In the genomic region with DNA sequence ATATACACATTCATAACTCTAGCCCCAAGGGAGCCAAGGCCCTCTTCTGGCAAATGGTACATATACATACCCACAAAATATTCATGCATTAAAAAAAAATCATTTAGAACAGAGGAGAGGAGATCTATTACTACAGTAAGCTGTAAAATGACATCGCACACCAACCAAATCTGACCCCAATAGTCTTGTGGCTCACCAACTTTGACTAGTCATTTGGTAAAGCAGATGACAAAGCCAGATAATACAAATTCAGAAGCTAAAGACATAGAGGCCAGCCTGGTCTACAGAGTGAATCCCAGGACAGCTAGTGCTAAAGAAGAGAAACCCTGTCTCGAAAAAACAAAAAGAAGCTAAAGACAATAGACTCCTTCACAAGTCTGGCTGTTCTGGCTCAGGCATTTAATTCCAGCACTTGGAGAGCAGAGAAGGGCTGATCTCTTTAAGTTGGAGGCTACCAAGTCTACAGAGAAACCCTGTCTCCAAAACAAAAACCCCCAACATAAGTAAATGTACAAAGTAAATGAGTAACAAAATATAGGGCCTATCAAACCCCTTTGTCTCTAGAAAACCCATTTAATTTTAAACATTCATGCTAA, we compare ENCODE assay signal across 9 mouse cellular contexts. TPM values are rescaled to one million over a fixed set of nuclear protein-coding genes. Genes with fewer than 3 reads are reported as not detected.
DNase-seq lines count a peak whose midpoint lies in the region; ATAC-seq lines count a peak whose summit lies in the region.
"Had no signal": no experiment of that assay in that cellular context is flagged by ENCODE, and none has a peak within 500 bp of the region (broad histone marks: within the 10 kb centered on the region; RNA-seq: fewer than 3 reads in every experiment).

No protein-coding gene starts in this region.

- H3K27me3 ChIP-seq in lung, embryonic 15.5 days, result no peaks in the 10 kb centered on the region
- H3K27me3 ChIP-seq in limb, embryonic 13.5 days, result no peaks in the 10 kb centered on the region
- no peaks in the 10 kb centered on the region for H3K27me3 ChIP-seq in stomach, embryonic 15.5 days (replicated peaks)

- WGBS in lung, embryonic 15.5 days, result 48% methylated on average over 2 of the region's 2 CpGs
- WGBS in limb, embryonic 13.5 days, result 70% methylated on average over 2 of the region's 2 CpGs
- 39% methylated on average over 2 of the region's 2 CpGs for WGBS in stomach, embryonic 15.5 days

- H3K4me3 ChIP-seq in lung, embryonic 15.5 days, result peak overlapping the region; percentile 78
- H3K4me3 ChIP-seq in limb, embryonic 13.5 days, result peak overlapping the region; percentile 99
- peak overlapping the region; percentile 19 for H3K4me3 ChIP-seq in stomach, embryonic 15.5 days (replicated peaks)

- H3K9me3 ChIP-seq in lung, embryonic 15.5 days, result no peaks in the 10 kb centered on the region
- H3K9me3 ChIP-seq in limb, embryonic 13.5 days, result no peaks in the 10 kb centered on the region
- H3K9me3 ChIP-seq in stomach, embryonic 15.5 days, result no peaks in the 10 kb centered on the region

- no peak for DNase-seq in lung, postnatal 36 days
- no peak for DNase-seq in left cerebral cortex, adult 18-20 months (ENCODE audit: low spot score in 2 of 2)
- no peak for DNase-seq in adrenal gland, postnatal 10 days
- DNase-seq in gastrocnemius, postnatal 25 days, result no peak
- DNase-seq: adrenal gland, adult 2 months had no signal

- peaks cover 23% of the 10 kb centered on the region for H3K36me3 ChIP-seq in lung, embryonic 15.5 days
- peaks cover 23% of the 10 kb centered on the region for H3K36me3 ChIP-seq in limb, embryonic 13.5 days
- peaks cover 17% of the 10 kb centered on the region for H3K36me3 ChIP-seq in stomach, embryonic 15.5 days

- no peak overlapping the region for H3K27ac ChIP-seq in lung, embryonic 15.5 days
- H3K27ac ChIP-seq in limb, embryonic 13.5 days, result no peak overlapping the region
- H3K27ac ChIP-seq in stomach, embryonic 15.5 days, result no peak overlapping the region

- ATAC-seq in lung, embryonic 15.5 days (ENCODE audit: borderline replicate concordance, extremely low read depth, low FRiP score, low TSS enrichment), result no peak
- peak; percentile 36; the same call in 1 of the 2 replicates for ATAC-seq in erythroblast, adult 5-6 weeks (replicated peaks; ENCODE audit: low FRiP score, poor library complexity, severe bottlenecking)
- ATAC-seq in limb, embryonic 13.5 days (ENCODE audit: low FRiP score, low read depth), result no peak
- ATAC-seq in stomach, embryonic 15.5 days (ENCODE audit: insufficient read depth, low FRiP score, low read depth), result no peak

- H3K4me2 ChIP-seq in lung, embryonic 15.5 days, result peak overlapping the region; percentile 77
- peak overlapping the region; percentile 91 for H3K4me2 ChIP-seq in limb, embryonic 13.5 days (replicated peaks)
- peak overlapping the region; percentile 67 for H3K4me2 ChIP-seq in stomach, embryonic 15.5 days

- H3K4me1 ChIP-seq in lung, embryonic 15.5 days, result peaks cover 27% of the 10 kb centered on the region
- H3K4me1 ChIP-seq in limb, embryonic 13.5 days, result peaks cover 25% of the 10 kb centered on the region
- H3K4me1 ChIP-seq in stomach, embryonic 15.5 days, result peaks cover 4% of the 10 kb centered on the region; the same call in 1 of the 2 replicates

- 0 out of 2 replicates have a peak overlapping the region, but pooled peaks have one; percentile 19 for H3K9ac ChIP-seq in lung, embryonic 15.5 days
- H3K9ac ChIP-seq in limb, embryonic 13.5 days, result peak overlapping the region; percentile 99
- H3K9ac ChIP-seq in stomach, embryonic 15.5 days, result no peak overlapping the region

RNA-seq across cellular contexts. Expression of a gene that starts 2.2 kb away (rescaled TPM):
- polyA plus RNA-seq in lung, embryonic 15.5 days (2015; fragmentation: Nextera tagmentation; extraction: Ambion mirVana), result 30.7 and 34.1 TPM in 2 replicates
- total RNA-seq in erythroblast, adult 5-6 weeks (2015; ENCODE audit: low replicate concordance), result 64.4 and 92.8 TPM in 2 replicates
- total RNA-seq in erythroblast, adult 5-6 weeks (2017; ENCODE audit: low replicate concordance), result 73.6 and 93.5 TPM in 2 replicates
- polyA plus RNA-seq in limb, embryonic 13.5 days (2015; fragmentation: Nextera tagmentation; extraction: Ambion mirVana), result 41.7 and 42.6 TPM in 2 replicates
- 30.9 and 32.6 TPM in 2 replicates for polyA plus RNA-seq in stomach, embryonic 15.5 days (2015; fragmentation: Nextera tagmentation; extraction: Ambion mirVana)
- 10 to 100 TPM; 96.1 to 99.8 TPM for total RNA-seq in left cerebral cortex, adult 18-20 months (2021)
- 100 to 1,000 TPM; 107 to 121 TPM for total RNA-seq in adrenal gland, postnatal 10 days (2021)
- total RNA-seq in gastrocnemius, postnatal 25 days (2021), result 10 to 100 TPM; 26.0 to 26.8 TPM

Comparison
In these comparisons a context has a peak if more than half of its experiments do, and no peak if none do; other contexts are left out.
1. H3K4me3 ChIP-seq: peak in every context shown above with its lines; median percentile 99 in limb, embryonic 13.5 days; 78 in lung, embryonic 15.5 days; 19 in stomach, embryonic 15.5 days.